Mouse (Mus musculus): ENCODE measurements around the gene Pcbp4.

Pcbp4 gene

DNA sequence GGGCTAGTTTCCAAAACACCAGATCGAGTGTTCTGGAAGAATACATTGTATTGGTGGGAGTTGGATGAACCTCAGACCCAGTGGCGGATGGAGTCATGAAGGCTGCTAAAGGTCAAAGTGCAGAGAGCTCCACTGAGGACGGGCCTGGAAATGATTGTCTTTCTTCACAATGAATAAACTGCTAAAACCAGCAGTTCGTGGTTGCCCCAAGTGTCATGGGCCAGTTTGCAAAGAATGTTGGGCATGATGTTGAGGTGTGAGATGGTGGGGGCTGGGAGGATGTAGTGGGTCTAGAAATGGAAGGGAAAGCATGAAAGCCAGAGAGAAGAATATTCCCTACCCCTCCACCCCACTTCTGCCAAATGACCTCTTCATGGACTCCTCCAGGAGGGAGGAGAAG, 8.3 kb upstream of the Pcbp4 start:
- in situ Hi-C loops (cut with MseI, MboI): no loop called here

DNA sequence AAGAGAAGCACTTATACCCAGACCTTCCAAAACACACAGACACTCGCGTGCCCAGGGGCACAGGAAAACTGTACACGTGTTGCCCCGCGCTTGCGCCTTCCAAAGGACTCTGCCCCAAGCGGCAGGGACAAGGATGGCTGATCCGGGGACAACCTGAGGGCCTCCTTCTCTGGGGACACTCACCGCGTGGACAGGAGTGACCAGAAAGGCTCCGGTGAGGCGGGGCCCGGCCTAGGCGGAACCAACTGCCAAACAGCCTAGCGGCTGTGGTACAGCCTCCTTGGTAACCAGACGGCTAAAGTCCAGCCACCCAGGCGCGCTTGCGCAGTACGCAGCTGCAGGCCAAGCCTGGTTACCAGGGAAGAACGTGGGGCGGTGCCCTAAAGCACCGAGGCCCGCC, 5.7 kb upstream of the Pcbp4 start, which contains the start of the genes Abhd14b and Abhd14a:
Gene Abhd14b, plus strand, starts transcription at position 112 of the 400 bp plus-strand sequence.
Gene Abhd14a, minus strand, starts transcription at position 331 of the 400 bp plus-strand sequence.
- in situ Hi-C loops (cut with MseI, MboI): no loop called here

DNA sequence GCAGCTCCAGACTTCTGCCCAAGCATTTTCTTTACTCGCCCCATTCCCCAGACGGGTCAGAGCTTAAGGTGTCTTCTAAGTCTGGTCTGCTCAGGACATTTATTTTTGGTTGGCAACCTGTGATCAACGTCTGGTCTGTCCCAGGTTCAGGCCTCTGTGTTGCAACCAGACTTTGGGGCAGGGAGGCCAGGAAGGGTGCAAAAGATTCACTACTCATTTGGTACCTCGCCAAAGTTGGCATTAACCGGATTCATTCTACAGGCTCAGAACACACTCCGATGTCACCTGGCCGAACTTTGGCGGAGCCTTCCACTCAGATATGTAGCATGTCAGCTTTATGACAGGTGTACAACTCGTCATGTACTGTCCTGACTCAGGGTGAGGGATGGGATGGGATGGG, 5.1 kb upstream of the Pcbp4 start:
- in situ Hi-C loops (cut with MseI, MboI): no loop called here

DNA sequence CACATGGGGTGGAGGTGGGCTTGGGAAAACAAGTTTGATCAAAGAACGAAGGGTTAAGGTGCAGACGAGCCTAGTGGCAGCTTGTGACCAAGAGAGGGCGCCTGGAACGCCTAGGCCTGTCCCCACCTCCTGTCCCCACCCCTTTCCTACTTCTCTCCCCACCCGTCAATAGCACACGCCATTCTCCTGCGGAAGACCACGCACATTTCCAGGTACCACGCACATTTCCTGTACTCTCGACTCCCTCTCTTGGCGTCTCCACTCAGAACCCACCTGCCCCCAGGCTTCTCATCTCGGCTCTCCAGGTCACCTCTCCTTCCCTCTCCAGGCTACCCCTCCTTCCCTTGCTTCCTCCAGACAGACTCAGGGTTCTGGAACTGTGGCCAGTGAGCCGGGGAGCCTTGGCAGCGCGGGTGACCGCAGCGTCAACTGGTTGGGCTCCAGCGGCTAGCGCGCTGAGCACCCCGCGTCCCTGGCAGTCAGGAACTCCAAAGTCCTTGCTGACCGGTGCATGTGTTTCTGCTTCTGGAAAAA, 4.5 kb upstream of the Pcbp4 start:
- in situ Hi-C loops (cut with MseI, MboI): no loop called here

DNA sequence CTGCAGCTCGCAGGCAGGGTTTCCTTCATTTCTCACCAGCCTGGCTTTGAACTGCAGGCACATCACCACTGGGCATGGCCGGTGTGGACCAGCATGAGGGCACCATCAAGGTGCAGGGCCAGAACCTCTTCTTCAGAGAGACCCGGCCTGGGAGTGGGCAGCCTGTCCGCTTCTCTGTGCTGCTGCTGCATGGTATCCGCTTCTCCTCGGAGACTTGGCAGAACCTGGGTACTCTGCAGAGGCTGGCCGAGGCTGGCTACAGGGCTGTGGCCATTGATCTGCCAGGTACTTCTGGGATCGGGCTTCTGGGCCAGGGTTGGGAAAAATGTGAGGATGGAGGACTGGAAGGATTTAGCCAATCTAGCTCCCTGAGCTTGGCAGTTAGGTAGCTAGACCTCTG, 3.1 kb upstream of the Pcbp4 start:
- in situ Hi-C loops (cut with MseI, MboI): no loop called here

DNA sequence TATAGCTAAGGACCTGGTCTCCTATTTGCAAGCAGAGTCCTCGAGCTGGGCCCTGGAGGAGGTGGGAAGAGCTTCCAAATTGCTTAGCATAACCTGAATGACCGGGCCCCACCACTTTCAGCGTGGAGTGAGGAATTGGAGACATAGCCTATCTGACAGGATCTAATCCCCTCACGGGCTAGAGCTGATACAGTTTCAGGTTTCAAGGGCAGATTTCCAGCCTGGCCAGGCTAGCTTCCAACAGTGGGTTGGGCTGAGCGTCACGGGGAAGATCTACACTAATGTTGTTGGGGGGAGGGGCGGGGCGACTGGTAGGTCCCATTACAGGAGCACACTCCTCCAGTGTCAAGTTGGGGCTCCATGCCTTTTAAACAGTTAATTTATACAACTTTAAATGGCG, 2.4 kb upstream of the Pcbp4 start:
- in situ Hi-C loops (cut with MseI, MboI): no loop called here

DNA sequence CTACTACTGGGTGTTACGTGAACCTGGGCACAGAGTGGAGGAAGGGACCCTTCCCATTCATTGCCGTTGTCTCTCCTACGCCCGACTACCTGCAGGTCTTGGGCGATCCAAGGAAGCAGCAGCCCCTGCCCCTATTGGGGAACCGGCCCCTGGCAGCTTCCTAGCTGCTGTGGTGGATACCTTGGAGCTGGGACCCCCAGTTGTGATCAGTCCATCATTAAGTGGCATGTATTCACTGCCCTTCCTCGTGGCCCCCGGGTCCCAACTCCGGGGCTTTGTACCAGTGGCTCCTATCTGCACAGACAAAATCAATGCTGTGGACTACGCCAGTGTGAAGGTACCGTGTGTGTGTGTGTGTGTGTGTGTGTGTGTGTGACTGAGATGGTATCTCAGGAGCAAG, 1.8 kb upstream of the Pcbp4 start:
- in situ Hi-C loops (cut with MseI, MboI): no loop called here

DNA sequence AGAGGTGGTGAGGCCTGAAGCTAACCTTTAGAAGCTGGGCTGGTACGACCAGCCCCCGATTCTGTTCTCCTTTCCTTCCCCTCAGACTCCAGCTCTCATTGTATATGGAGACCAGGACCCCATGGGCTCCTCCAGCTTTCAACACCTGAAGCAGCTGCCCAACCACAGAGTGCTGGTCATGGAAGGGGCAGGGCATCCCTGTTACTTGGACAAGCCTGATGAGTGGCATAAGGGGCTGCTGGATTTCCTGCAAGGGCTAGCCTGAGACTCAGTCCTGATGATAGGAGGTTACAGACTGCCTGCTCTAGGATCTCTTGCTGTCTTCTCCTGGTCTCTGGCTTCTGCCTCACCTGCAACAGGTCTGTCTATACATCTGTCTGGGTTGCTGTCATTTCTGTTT, 1.2 kb upstream of the Pcbp4 start:
- in situ Hi-C loops (cut with MseI, MboI): no loop called here

DNA sequence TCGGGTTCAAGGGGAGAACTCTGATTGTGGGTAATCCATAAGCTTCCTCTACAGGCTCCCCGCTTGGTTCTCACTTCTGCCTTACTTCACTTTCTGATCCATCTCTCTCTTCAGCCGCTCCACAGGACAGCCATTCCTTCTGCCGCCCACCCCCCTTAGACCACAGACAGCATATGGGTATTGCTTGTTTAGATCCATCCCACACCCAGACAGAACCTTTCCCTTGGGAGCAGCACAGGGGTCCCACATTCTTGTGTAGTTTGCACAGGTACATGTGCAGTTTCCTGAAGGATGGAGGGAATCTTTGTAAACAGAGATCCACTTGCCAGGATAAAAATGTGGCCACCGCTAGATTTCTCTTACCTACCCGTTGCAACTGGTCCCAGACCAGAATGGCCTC, 740 bp upstream of the Pcbp4 start:
- in situ Hi-C loops (cut with MseI, MboI): no loop called here

DNA sequence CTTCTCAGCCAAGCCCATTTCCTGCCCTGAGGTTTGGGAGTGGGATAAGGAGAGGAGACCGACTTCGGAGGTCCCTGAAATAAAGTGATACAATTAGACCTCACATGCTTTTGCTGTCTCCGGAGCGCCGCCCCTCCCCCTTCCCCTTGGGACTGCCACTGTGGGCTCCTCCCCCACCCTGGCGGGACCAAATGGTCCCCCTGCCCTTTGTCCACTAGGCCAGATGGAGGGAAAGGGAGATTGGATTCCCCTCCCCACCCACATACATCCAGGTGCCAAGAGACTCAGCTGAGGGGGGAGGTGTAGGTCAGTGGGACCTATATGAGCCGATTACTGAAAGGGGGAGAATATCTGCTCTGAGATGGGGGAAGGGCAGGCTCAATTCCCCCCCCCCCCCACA, 270 bp upstream of the Pcbp4 start:
- in situ Hi-C loops (cut with MseI, MboI): no loop called here

DNA sequence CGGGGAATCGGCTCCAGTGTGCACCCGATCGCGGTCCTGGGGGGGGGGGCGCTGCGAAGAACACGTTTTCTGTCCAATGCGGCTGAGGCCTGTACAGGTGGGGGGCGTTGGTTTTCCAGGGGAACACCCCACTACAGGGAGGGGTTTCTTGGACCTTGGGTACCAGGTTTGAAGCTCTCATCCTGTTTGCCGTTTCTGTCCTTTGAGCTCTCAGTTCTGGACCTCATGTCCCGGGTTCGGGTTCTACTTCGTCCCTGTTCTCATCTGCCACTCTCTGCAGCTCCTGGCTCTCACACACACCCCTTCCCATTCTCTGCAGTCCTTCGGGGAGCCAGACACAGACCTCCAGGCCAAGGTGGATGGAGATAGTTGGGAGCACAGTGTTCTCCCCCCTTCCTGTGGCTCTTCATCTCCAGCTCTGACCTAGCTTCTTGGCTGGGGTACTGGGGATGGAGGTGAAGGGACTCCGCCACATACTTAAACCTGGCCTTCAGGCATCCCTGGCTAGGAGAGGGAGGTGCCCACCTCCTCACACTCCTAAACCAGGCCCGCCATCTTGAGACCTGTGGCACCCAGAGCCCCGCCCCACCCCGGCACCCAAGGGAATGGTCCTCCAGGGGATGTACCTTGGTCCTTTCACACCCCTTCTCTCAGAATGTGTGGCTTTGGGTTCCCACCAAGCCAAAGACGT, 1.1 kb downstream of the Pcbp4 start:
- in situ Hi-C loops (cut with MseI, MboI): no loop called here

DNA sequence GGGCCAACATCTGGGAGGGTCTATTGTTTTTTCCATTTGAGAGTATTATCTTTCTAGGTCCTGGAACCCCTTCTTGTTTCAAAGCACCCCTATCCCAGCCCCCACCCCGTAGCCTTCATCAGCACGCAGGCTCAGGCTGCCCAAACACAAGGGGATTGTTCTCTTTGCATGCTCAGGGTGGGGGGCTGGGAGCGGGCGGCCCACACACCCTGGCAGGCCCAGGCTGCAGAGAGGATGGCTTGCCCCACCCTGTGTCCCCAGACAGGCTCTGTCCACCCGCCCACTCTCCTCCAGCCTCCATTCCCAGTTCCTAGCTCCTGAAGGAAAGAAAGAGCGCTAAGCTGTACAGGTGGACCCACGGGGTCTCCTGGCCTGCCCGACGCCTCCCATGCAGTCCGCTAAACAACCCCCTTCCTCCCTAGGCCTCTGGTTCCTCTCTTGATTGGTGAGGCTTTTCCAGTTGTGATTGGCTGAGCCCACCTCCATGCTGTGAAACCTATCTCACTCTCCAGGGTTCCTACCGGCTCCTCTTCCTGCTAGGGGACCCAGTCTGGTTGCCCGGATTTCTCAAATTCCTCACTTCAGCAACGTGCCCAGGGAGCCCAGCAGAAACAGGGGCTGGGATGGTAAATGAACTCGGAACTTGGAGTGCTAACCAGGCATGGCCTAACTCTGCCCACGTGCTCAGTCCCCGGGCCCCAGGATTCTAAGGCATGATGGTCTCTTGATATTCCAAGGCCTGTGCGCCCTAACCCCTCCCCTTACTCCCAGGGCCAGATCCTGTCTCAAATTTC, 2.0 kb downstream of the Pcbp4 start:
- in situ Hi-C loops (cut with MseI, MboI): no loop called here

DNA sequence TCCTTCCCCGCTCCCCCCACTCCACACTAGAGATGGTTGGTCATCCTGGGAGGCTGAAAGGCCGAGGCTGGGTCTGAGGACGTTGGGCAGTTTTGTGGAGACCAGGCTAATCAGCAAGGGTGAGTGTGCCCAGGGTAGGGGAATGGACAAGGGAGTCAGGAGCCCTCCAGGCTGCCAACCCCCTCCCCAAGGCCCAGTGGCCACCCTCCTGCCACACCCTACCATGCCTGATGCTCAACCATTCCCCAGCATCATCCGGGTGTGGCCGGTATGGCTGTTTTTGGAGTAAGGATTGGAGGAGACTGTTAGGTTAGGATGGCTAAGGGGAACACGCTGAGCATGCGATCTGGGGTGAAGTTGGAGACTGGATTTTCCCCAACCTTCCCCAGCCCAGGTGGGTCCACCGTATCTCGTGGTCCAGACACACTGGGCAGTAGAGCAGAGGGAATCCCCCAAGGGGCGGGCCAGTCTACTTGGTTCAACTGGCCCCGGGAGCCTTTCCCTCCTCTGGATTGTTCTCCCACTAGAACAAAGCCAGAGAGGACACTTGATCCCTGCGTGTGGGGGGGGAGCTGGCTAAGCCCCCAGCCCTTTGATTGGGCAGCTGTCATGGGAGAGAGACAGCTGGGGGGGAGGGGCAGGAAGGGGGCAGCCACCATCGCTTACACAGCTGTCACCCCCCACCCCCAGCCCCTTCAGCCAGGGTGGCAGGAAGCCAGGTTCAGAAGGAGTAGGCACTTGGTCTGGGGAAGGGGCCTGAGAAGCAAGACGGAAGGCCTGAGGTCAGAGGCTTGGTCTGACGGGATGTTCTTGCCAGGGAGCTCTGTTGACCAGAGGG, 3.5 kb downstream of the Pcbp4 start:
- in situ Hi-C loops (cut with MseI, MboI): no loop called here

DNA sequence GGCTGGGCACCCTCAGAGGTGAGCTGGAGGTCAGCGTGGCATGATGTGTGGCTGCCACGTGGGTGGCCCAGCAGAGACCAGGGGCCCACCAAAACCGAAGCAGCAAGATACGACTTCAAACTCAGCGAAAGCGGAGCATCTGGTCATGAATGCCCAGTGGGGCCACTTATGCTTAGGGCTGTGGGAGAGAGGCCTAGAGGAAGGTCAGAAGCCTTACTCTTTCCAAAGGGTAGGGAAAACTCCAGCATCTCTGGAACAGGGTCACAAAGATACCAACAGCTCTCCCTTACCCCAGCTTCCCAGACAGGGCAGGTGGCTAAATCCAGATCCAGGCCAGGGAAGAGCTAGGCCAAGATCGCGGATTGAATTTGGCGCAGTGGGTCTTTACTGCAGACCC, 4.1 kb downstream of the Pcbp4 start:
- in situ Hi-C loops (cut with MseI, MboI): no loop called here

DNA sequence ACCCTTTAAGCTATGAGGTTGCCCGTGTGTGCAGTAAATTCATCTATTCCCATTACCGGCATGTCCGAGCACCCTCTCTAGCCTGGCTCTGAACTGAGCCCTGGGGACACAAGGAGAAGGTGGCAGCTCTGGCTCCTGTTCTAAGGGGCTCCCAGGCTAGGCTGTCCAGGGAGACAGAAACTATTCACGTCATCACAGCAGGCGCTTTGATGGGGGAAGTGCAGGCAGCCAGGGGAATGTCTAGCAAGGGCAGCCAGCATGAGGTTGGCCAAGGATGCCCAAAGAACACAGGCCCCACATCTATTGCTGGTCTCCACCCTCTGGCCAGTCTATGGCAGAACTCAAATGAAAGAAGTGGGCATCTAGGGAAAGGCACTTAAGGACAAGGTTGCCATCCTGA, 4.8 kb downstream of the Pcbp4 start:
- in situ Hi-C loops (cut with MseI, MboI): no loop called here

DNA sequence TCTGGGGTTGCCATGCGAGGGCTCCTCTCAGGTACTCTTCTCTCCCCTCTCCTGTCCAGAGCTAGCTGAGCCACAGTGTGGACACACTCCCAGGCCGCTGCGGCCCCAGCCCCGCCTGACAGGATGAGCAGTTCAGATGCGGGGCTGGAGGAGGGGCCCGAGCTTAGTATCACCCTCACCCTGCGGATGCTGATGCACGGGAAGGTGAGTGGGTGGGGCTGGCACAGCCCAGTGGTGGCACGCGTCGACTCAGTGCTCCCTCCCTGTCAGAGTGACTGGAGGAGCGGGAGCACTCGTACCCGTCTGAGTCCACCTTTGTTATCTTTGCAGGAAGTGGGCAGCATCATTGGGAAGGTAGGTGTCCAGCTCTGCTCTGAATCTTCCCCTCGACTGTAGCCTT, 6.9 kb downstream of the Pcbp4 start:
- in situ Hi-C loops (cut with MseI, MboI): no loop called here

DNA sequence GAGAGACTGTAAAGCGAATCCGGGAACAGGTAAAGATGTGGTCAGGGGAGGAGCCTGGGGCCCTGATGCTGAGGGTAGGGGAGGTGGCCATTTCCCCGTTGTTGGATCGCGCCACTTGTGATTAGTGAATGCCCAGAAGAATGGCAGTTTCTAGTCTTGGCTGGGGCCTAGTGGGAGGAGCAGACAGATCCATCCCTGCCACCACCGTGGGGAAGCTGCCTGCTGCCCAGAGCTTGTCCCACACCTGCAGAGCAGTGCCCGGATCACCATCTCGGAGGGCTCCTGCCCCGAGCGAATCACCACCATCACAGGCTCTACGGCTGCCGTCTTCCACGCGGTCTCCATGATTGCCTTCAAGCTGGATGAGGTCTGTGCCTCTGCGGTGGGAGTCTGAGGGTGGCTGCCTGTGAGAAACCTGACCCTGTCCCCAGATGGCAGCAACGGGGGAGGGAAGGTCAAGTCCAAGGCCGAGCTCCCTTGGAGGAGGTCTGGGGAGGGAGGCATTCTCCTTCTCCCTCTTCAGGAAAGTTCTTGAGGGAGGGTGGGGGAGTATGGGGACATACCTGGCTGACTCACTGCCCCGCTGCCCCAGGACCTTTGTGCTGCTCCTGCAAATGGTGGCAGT, 7.4 kb downstream of the Pcbp4 start:
- in situ Hi-C loops (cut with MseI, MboI): no loop called here

DNA sequence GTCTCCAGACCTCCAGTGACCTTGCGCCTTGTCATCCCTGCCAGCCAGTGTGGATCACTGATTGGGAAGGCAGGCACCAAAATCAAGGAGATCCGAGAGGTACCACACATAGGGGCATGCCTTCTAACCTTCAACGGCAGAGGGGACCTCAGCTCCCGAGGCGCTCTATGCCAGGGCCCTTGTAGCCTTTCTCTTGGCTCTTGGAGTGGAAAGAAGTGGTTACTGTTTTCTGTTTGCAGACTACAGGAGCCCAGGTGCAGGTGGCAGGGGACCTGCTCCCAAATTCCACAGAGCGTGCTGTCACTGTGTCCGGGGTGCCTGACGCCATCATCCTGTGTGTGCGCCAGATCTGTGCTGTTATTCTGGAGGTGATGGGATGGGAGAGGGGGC, 7.9 kb downstream of the Pcbp4 start:
- in situ Hi-C loops (cut with MseI, MboI): no loop called here

DNA sequence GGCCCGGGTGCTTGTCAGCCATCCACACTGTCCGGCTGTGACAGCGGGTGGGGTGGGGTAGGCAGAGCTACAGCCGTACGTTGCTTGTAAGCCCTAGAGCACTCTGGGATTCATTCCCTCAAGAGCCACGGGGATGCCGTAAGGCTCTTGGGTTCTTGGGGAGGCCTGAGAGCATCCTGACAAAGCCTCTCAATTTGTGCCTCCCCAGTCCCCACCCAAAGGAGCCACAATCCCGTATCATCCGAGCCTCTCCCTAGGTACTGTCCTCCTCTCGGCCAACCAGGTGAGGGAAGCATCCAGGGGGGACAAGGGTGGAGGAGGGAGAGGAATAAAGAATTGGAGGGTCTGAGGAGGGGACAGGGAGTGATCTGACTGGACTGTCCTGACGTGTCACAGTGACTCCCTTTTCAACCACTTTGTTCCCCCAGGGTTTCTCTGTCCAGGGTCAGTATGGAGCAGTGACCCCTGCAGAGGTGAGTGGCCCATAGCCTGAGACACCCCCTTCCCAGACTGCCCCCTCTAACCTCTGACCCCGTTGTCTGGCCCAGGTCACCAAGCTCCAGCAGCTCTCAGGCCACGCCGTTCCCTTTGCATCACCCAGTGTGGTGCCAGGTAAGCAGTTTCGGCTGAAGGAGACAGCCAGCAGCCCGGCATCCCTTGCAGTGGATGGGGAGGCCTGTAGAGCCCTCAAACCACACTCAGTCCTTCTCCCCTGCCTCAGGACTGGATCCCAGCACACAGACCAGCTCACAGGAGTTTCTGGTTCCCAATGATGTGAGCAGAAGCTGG, 8.7 kb downstream of the Pcbp4 start:
- in situ Hi-C loops (cut with MseI, MboI): no loop called here

DNA sequence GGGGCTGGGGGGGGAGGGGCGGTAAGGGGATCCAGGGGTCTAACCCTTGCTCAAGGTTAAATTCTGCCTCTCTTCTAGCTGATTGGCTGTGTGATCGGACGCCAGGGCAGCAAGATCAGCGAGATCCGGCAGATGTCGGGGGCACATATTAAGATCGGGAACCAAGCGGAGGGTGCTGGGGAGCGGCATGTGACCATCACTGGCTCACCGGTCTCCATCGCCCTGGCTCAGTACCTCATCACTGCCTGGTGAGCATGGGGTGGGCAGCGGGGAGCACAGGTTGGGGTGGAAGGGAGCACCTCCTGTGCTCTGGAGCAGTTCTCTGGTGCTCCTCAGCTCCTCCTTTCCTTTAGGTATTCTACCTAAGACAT, 9.3 kb downstream of the Pcbp4 start:
- in situ Hi-C loops (cut with MseI, MboI): no loop called here
